Mouse (Mus musculus): ENCODE results near the gene Adm2. TPM values are rescaled to one million over a fixed set of nuclear protein-coding genes. Genes with fewer than 3 reads are reported as not detected.

The Adm2 gene
- polyA plus RNA-seq, 1 experiment from 2014 or later: 1.9 TPM

DNA sequence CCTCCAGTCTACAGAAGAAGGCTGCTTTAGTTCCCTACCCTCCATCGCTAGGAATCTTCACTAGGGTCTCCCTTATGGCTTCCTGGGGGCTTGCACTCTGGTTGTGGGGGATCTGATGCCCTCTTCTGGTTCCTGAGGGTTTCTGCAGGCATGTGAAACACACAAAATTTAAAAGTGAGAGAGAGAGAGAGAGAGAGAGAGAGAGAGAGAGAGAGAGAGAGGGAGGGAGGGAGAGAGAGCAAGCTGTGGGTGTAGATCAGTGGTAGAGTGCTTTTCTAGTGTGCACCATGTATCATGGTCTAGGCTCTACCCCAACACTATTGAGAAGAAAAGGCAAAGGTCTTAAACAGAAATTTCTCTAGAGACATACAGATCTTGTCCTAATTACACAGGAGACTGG is 19.2 kb downstream of the Adm2 start:
- Histone ChIP-seq H3K36me3 (no peaks in the 10 kb centered on the region), H3K4me2 (no peak overlapping the region), H3K9me3 (no peaks in the 10 kb centered on the region), H3K9ac (no peak overlapping the region), H3K4me1 (no peaks in the 10 kb centered on the region), H3K27me3 (no peaks in the 10 kb centered on the region), H3K27ac (no peak overlapping the region), H3K4me3 (no peak overlapping the region)
- 36% methylated on average over 1 of the region's 1 CpGs for WGBS
- ATAC-seq (ENCODE audit: insufficient number of reproducible peaks, low FRiP score, low TSS enrichment, low read depth): no peak

DNA sequence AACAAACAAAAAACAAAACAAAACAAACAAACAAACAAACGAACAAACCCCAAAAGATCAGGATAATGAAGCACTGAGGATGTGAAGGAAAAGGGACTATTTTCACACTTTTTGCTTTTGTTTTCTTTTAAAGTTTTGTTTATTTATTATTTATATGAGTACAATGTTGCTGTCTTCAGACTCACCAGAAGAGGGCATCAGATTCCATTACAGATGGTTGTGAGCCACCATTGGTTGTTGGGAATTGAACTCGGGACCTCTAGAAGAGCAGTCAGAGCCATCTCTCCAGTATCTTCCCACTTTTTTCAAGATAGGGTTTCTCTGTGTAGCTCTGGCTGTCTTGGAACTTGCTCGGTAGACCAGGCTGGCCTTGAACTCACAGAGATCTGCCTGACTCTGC is 20.8 kb downstream of the Adm2 start:
- no peaks in the 10 kb centered on the region for H3K9me3 ChIP-seq
- no peak overlapping the region for H3K4me3 ChIP-seq
- H3K27me3 ChIP-seq: no peaks in the 10 kb centered on the region
- H3K27ac ChIP-seq: no peak overlapping the region
- H3K9ac ChIP-seq: no peak overlapping the region
- 86% methylated on average over 3 of the region's 3 CpGs for WGBS
- H3K4me2 ChIP-seq: no peak overlapping the region
- peaks cover 4% of the 10 kb centered on the region; the same call in 1 of the 2 replicates for H3K36me3 ChIP-seq
- no peak for ATAC-seq (ENCODE audit: insufficient number of reproducible peaks, low FRiP score, low TSS enrichment, low read depth)
- H3K4me1 ChIP-seq: no peaks in the 10 kb centered on the region

DNA sequence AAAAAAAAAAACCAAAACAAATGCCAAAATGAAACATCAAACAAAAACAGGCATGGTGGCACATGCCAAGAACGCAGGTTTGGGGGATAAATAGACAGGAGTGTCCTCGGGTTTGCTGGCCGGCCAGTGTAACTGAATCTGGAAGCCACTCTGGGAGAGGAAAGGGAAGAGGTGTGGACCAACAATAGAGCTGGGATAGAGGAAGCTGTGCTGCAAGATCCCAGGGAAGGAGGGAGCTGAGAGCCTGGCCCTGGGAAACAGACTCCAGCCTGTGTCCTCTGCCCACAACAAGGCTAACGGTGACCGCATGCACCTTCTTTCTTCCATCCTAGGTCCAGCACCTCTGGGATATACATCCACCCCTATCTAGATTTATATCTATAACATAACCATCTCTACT is 27.9 kb downstream of the Adm2 start:
- no peak overlapping the region for H3K27ac ChIP-seq
- no peak overlapping the region for H3K4me2 ChIP-seq
- H3K27me3 ChIP-seq: no peaks in the 10 kb centered on the region
- H3K9ac ChIP-seq: no peak overlapping the region
- no peak for ATAC-seq (ENCODE audit: insufficient number of reproducible peaks, low FRiP score, low TSS enrichment, low read depth)
- peaks cover 16% of the 10 kb centered on the region for H3K4me1 ChIP-seq
- H3K4me3 ChIP-seq: no peak overlapping the region
- H3K36me3 ChIP-seq: peaks cover 45% of the 10 kb centered on the region
- WGBS: 77% methylated on average over 5 of the region's 5 CpGs
- H3K9me3 ChIP-seq: no peaks in the 10 kb centered on the region

DNA sequence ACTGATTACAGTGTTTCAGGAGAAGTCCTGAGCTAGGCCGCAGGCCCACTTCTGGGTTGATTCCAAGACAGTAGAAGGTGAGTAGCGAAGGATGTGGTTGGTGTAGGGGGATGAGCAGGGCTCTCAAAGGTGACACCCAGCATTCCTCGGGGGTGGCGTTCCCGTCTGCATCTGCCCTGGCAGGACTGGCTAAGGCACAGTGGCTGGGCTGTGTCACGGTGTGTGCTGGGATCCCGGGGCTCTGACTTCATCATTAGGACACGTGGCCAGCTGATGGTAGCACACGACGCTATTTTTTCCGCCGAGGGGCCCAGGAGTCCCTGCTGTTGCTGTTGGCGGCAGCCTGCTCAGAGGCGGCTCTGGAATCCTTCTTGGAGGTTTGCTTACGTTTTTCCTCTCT is 28.8 kb downstream of the Adm2 start:
- ATAC-seq (ENCODE audit: insufficient number of reproducible peaks, low FRiP score, low TSS enrichment, low read depth): no peak
- Histone ChIP-seq H3K4me2 (no peak overlapping the region), H3K27me3 (no peaks in the 10 kb centered on the region), H3K4me1 (peaks cover 16% of the 10 kb centered on the region), H3K9me3 (no peaks in the 10 kb centered on the region), H3K9ac (no peak overlapping the region), H3K36me3 (peaks cover 45% of the 10 kb centered on the region), H3K4me3 (no peak overlapping the region), H3K27ac (no peak overlapping the region)
- 88% methylated on average over 15 of the region's 15 CpGs for WGBS

DNA sequence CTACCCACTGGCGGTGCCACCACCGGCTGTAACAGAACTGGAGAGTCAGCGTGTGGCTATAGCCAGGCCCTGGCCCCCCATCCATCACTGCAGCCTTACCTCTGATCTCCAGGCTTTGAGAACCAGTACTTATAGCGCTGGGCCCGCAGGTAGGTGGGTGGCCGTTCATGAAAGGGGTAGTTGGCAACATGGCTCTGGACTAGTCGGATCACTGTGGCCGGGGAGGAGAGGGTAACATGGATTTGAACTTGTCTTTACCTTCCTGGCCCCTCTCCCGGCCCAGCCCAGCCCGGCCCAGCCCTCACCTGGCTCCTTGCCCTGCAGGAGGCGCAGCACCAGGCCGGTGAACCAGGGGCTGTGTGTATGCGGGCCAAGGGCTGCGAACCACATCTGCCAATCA is 29.5 kb downstream of the Adm2 start:
- peaks cover 45% of the 10 kb centered on the region for H3K36me3 ChIP-seq
- H3K4me3 ChIP-seq: no peak overlapping the region
- H3K4me2 ChIP-seq: no peak overlapping the region
- H3K4me1 ChIP-seq: peaks cover 19% of the 10 kb centered on the region
- ATAC-seq (ENCODE audit: insufficient number of reproducible peaks, low FRiP score, low TSS enrichment, low read depth): no peak
- H3K9me3 ChIP-seq: no peaks in the 10 kb centered on the region
- H3K9ac ChIP-seq: no peak overlapping the region
- H3K27ac ChIP-seq: no peak overlapping the region
- no peaks in the 10 kb centered on the region for H3K27me3 ChIP-seq
- WGBS: 95% methylated on average over 14 of the region's 14 CpGs

DNA sequence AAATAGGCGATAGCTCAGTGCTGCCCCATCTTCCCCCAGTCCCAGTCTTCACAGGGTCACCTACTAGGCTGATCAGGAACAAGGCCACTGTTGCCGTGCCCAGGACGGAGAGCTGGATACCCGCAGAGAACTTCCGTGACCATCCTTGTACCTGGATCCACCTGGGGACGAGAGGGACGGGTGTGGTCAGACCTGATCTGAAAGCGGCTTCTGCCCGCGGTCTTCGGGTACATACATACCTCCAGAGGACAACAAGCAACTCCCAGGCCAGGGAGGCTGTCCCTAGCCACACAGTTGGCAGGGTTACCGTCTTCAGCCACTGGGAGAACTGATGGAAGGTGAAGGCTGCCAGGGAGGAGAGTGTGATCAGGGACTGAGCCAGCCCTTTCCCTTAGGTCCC is 30.3 kb downstream of the Adm2 start:
- no peak overlapping the region for H3K4me3 ChIP-seq
- 0 out of 2 replicates have a peak overlapping the region, but pooled peaks have one; percentile 17 for H3K9ac ChIP-seq
- ATAC-seq (ENCODE audit: insufficient number of reproducible peaks, low FRiP score, low TSS enrichment, low read depth): no peak
- H3K4me2 ChIP-seq: no peak overlapping the region
- 96% methylated on average over 12 of the region's 12 CpGs for WGBS
- peaks cover 45% of the 10 kb centered on the region for H3K36me3 ChIP-seq
- H3K27me3 ChIP-seq: no peaks in the 10 kb centered on the region
- peaks cover 25% of the 10 kb centered on the region for H3K4me1 ChIP-seq
- no peak overlapping the region for H3K27ac ChIP-seq
- H3K9me3 ChIP-seq: no peaks in the 10 kb centered on the region

DNA sequence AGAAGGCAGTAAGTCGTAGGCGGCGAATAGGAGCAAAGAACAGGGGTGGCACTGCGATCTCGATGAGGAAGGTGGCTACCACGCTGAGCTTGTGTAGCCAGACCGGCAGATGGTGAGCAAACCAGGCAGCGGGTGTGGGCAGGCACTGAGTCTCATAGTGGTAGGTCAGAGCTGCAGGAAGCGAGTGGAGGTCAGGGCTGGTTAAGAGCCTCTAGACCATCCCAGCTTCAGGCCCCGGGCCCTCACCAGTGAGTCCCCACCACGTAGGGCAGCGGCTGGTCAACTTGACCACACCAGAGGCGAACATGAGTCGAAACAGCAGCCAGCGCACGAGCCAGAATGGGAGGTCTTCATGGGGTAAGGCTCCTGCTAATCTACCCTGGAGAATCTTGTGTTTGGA is 31.3 kb downstream of the Adm2 start:
- H3K4me2 ChIP-seq: no peak overlapping the region
- ATAC-seq (ENCODE audit: insufficient number of reproducible peaks, low FRiP score, low TSS enrichment, low read depth): no peak
- H3K27me3 ChIP-seq: no peaks in the 10 kb centered on the region
- 97% methylated on average over 16 of the region's 16 CpGs for WGBS
- H3K9me3 ChIP-seq: no peaks in the 10 kb centered on the region
- H3K27ac ChIP-seq: no peak overlapping the region
- H3K36me3 ChIP-seq: peaks cover 42% of the 10 kb centered on the region
- H3K4me3 ChIP-seq: peak overlapping the region; percentile 80; the same call in 1 of the 2 replicates
- H3K4me1 ChIP-seq: peaks cover 30% of the 10 kb centered on the region
- no peak overlapping the region for H3K9ac ChIP-seq

DNA sequence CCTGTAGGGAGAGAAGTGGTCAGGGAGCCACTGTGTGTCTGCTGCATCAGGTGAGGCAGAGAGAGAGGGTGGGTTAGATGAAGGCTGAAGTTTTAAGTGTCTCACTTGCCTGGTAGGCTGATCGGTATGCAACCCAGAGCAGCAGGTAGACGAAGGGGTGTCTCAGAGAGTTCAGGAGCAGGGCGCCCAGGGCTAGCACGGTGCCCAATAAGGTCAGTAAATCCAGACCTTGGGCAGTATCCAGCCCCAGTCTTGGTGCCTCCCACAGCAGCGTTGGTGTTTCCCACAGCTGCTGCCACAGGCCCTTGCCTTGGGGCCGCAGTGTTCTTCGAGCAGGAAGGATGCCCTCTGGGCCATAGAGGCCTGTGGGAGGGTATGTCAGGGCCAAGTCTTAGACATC is 31.9 kb downstream of the Adm2 start:
- H3K27ac ChIP-seq: no peak overlapping the region; the same call in 1 of the 2 replicates
- H3K4me2 ChIP-seq: peak overlapping the region; percentile 72
- ATAC-seq (ENCODE audit: insufficient number of reproducible peaks, low FRiP score, low TSS enrichment, low read depth): no peak
- peak overlapping the region; percentile 86 for H3K9ac ChIP-seq
- peaks cover 42% of the 10 kb centered on the region for H3K36me3 ChIP-seq
- H3K27me3 ChIP-seq: no peaks in the 10 kb centered on the region
- no peaks in the 10 kb centered on the region for H3K9me3 ChIP-seq
- H3K4me3 ChIP-seq: peak overlapping the region; percentile 80
- peaks cover 30% of the 10 kb centered on the region for H3K4me1 ChIP-seq
- WGBS: 74% methylated on average over 7 of the region's 7 CpGs

DNA sequence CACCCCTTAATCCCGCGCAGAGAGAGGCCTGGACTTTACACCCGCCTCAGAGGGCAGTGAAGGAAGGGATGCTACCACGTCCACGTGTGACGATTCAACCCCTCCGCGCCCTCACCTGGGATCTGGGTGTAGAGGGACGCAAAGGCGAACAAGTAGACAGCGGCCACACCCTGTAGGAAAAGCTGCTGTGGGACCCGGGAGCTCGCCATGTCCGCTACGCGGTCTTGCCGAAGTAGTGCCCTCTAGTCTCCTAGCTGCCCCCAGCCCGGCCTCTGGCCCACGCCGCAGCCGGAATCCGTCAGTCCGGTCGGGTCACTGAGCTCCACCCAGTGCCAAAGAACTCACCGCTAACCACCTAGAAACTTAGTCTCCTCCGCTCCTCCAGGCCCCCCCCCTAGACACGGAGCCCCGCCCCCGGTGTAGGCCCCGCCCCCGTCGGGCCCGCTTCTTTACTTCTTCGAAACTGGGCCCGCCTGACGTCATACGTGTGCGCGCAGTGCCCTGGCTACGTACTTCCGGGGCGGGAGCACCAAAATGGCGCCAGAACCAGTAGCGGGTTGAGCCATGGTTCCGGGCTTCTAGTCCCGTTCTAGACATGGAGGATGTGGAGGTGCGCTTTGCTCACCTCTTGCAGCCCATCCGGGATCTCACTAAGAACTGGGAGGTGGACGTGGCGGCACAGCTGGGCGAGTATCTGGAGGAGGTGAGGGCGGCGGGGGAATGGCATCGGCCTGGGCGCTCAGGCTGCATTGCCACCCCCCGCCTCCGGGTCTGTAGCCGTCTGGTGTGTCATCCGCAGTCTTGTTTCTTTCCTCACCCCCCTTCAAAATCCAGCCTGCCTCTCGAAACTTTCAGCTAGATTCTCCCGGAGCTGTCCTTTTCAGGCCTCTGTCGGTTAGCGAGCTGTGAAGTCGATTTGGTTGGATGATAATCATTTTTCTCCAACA is 33.0 kb downstream of the Adm2 start, which contains the start of the genes Lmf2 and Ncaph2:
Gene Lmf2, minus strand, starts transcription at position 419 of the 947 bp plus-strand sequence.
Gene Ncaph2, plus strand, starts transcription at position 479 of the 947 bp plus-strand sequence.
- WGBS: under 1% methylated on average over 64 of the region's 64 CpGs
- Histone ChIP-seq H3K36me3 (peaks cover 39% of the 10 kb centered on the region), H3K27me3 (no peaks in the 10 kb centered on the region), H3K4me2 (peak within 1 kb of the TSS; percentile 72), H3K4me3 (peak within 1 kb of the TSS; percentile 80), H3K9ac (peak within 1 kb of the TSS; percentile 86), H3K27ac (peak within 1 kb of the TSS; percentile 95), H3K4me1 (peaks cover 30% of the 10 kb centered on the region), H3K9me3 (no peaks in the 10 kb centered on the region)
- ATAC-seq (ENCODE audit: insufficient number of reproducible peaks, low FRiP score, low TSS enrichment, low read depth): peak; percentile 90

DNA sequence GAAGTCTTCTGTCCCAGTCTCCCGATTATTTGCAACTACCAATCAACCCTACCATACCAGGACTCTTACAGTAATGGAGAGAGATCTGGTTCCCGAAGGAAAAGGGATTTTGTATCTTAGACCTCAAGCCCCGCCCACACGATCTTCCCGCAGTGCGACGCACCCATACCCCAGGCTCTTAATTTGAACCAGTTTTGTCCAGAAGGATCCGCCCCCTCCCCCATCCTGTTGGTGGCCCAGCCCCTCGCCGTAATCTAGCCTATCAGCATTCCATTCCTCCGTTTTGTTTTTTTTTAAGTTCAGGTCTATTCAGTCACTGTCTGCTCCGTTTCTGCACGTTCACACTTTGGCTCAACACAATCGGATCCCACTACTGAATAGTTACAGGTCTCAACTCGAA is 33.9 kb downstream of the Adm2 start:
- no peaks in the 10 kb centered on the region for H3K9me3 ChIP-seq
- H3K4me1 ChIP-seq: peaks cover 30% of the 10 kb centered on the region
- peak; percentile 50; the same call in 1 of the 2 replicates for ATAC-seq (ENCODE audit: insufficient number of reproducible peaks, low FRiP score, low TSS enrichment, low read depth)
- peak overlapping the region; percentile 69 for H3K4me2 ChIP-seq
- H3K9ac ChIP-seq: peak overlapping the region; percentile 80
- H3K36me3 ChIP-seq: peaks cover 39% of the 10 kb centered on the region
- H3K27ac ChIP-seq: peak overlapping the region; percentile 95
- H3K27me3 ChIP-seq: no peaks in the 10 kb centered on the region
- WGBS: 0% methylated on average over 15 of the region's 15 CpGs
- peak overlapping the region; percentile 80 for H3K4me3 ChIP-seq

DNA sequence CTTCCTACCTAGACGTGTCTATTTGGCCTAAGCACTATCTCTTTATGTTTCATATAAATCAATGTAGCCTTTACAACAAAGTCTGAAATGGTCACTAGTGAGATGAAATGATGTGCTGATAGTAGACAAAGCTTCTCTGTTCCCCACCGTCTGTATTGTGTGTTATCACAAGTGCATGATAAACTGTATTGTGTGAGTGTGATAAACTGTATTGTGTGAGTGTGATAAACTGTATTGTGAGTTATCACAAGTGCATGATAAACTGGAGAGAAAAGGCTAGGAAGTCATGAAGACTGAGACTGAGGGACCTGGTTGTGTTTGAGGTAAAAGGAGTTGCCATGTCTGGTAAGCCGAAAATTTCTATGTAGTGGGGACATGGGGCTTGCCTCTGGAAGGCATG is 36.3 kb downstream of the Adm2 start:
- Histone ChIP-seq H3K9ac (no peak overlapping the region), H3K36me3 (peaks cover 42% of the 10 kb centered on the region), H3K4me2 (no peak overlapping the region)

DNA sequence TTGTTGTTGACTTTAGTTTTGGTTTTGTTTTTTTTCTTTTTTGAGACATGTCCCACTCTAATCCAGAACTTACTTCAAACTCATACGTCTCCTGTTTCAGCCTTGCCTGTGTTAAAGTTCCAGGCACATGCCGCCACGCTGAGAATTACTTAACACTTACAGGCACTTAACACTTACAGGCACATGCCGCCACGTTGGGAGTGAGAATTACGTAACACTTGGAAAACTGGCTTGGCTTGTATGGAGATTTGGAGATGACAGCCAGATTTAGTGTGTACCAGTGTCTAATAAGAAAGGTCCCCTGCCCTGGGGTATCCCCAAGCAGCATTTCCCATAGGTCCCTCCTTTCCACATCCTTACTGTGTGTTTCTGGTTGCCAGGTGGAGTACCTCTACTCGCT is 40.5 kb downstream of the Adm2 start:
- Histone ChIP-seq H3K4me3 (no peak overlapping the region), H3K9me3 (no peaks in the 10 kb centered on the region), H3K4me1 (peaks cover 3% of the 10 kb centered on the region), H3K9ac (no peak overlapping the region), H3K36me3 (peaks cover 84% of the 10 kb centered on the region), H3K27ac (no peak overlapping the region), H3K27me3 (no peaks in the 10 kb centered on the region), H3K4me2 (no peak overlapping the region)
- 81% methylated on average over 7 of the region's 7 CpGs for WGBS
- ATAC-seq (ENCODE audit: insufficient number of reproducible peaks, low FRiP score, low TSS enrichment, low read depth): no peak

More for the DNA sequence above, 36.3 kb downstream of the Adm2 start:
- Histone ChIP-seq H3K27me3 (no peaks in the 10 kb centered on the region), H3K27ac (no peak overlapping the region), H3K4me1 (peaks cover 27% of the 10 kb centered on the region), H3K4me3 (no peak overlapping the region), H3K9me3 (no peaks in the 10 kb centered on the region)
- 76% methylated on average over 3 of the region's 3 CpGs for WGBS
- ATAC-seq (ENCODE audit: insufficient number of reproducible peaks, low FRiP score, low TSS enrichment, low read depth): no peak

All from limb, embryonic 15.5 days (tissue).